11 mouse cellular contexts compared by ENCODE assay signal in genomic region chr19:8980771-8981170, GRCm38 (mm10). TPM values are rescaled to one million over a fixed set of nuclear protein-coding genes. Genes with fewer than 3 reads are reported as not detected.
A peak's percentile ranks its signal among the peaks of the same experiment; 100 is the strongest.
DNase-seq lines count a peak whose midpoint lies in the region; ATAC-seq and TF ChIP-seq lines count a peak whose summit lies in the region.
"Had no signal": no experiment of that assay in that cellular context is flagged by ENCODE, and none has a peak within 500 bp of the region (broad histone marks: within the 10 kb centered on the region; RNA-seq: fewer than 3 reads in every experiment).

No protein-coding gene starts in this region.

- 44% methylated on average over 5 of the region's 5 CpGs for WGBS in limb, embryonic 11.5 days
- 59% methylated on average over 5 of the region's 5 CpGs for WGBS in limb, embryonic 10.5 days
- 33% methylated on average over 5 of the region's 5 CpGs for WGBS in embryonic facial prominence, embryonic 13.5 days
- WGBS in forebrain, embryonic 15.5 days: 49% methylated on average over 5 of the region's 5 CpGs

- peaks cover 16% of the 10 kb centered on the region for H3K36me3 ChIP-seq in limb, embryonic 11.5 days (ENCODE audit: control insufficient read depth, insufficient read depth, low read length)
- peaks cover 62% of the 10 kb centered on the region for H3K36me3 ChIP-seq in limb, embryonic 10.5 days
- H3K36me3 ChIP-seq in G1E (replicated peaks) (peaks cover 71% of the 10 kb centered on the region), myocyte (ENCODE audit: control insufficient read depth, insufficient read depth) (peaks cover 40% of the 10 kb centered on the region)
- H3K36me3 ChIP-seq in embryonic facial prominence, embryonic 13.5 days: peaks cover 54% of the 10 kb centered on the region
- peaks cover 46% of the 10 kb centered on the region for H3K36me3 ChIP-seq in forebrain, embryonic 15.5 days

- no peak overlapping the region for H3K27ac ChIP-seq in limb, embryonic 11.5 days (replicated peaks; ENCODE audit: low read depth, low read length)
- H3K27ac ChIP-seq in limb, embryonic 10.5 days: no peak overlapping the region; the same call in 1 of the 2 replicates
- H3K27ac ChIP-seq in embryonic facial prominence, embryonic 13.5 days: peak overlapping the region; percentile 53; the same call in 1 of the 2 replicates
- H3K27ac ChIP-seq in forebrain, embryonic 15.5 days (replicated peaks): no peak overlapping the region
- H3K27ac ChIP-seq: hindbrain, embryonic 15.5 days; left cerebral cortex, adult 2 months had no signal

- no peaks in the 10 kb centered on the region for H3K9me3 ChIP-seq in limb, embryonic 11.5 days (ENCODE audit: control insufficient read depth, low read length)
- no peaks in the 10 kb centered on the region for H3K9me3 ChIP-seq in limb, embryonic 10.5 days (replicated peaks)
- no peaks in the 10 kb centered on the region for H3K9me3 ChIP-seq in G1E (replicated peaks)
- no peaks in the 10 kb centered on the region for H3K9me3 ChIP-seq in embryonic facial prominence, embryonic 13.5 days
- H3K9me3 ChIP-seq in forebrain, embryonic 15.5 days: no peaks in the 10 kb centered on the region
- H3K9me3 ChIP-seq: hindbrain, embryonic 15.5 days had no signal

- H3K4me3 ChIP-seq in limb, embryonic 11.5 days (ENCODE audit: low read depth, low read length): no peak overlapping the region
- H3K4me3 ChIP-seq in limb, embryonic 10.5 days: no peak overlapping the region
- H3K4me3 ChIP-seq in G1E (ENCODE audit: low read depth, low read length) (no peak overlapping the region), myocyte (no peak overlapping the region)
- H3K4me3 ChIP-seq in embryonic facial prominence, embryonic 13.5 days: no peak overlapping the region
- no peak overlapping the region for H3K4me3 ChIP-seq in forebrain, embryonic 15.5 days
- H3K4me3 ChIP-seq: erythroblast, embryonic 14.5 days; hindbrain, embryonic 15.5 days; left cerebral cortex, adult 2 months had no signal

- no peak for TF ChIP-seq CTCF in G1E (IDR thresholded peaks at IDR 0.05; ENCODE audit: low read depth, low read length)

- peak; percentile 30 for DNase-seq in limb, embryonic 11.5 days (ENCODE audit: low spot score)
- DNase-seq in limb, embryonic 10.5 days (ENCODE audit: low spot score): no peak
- peak; percentile 57 for DNase-seq in G1E (ENCODE audit: low spot score)
- no peak for DNase-seq in thymus, postnatal 10 days (ENCODE audit: low spot score in 2 of 2)
- no peak for DNase-seq in layer of hippocampus, adult 11-12 months (ENCODE audit: low spot score)

- no peak for ATAC-seq in limb, embryonic 11.5 days (ENCODE audit: insufficient number of reproducible peaks, low FRiP score, low TSS enrichment, low read depth)
- ATAC-seq in G1E (ENCODE audit: extremely low read depth, insufficient number of reproducible peaks, low FRiP score, poor library complexity, severe bottlenecking): peak; percentile 37; the same call in 1 of the 2 replicates
- no peak for ATAC-seq in embryonic facial prominence, embryonic 13.5 days (ENCODE audit: insufficient number of reproducible peaks, insufficient read depth, low FRiP score, low TSS enrichment, low read depth)
- no peak for ATAC-seq in forebrain, embryonic 15.5 days (replicated peaks)

- H3K79me2 ChIP-seq in myocyte (ENCODE audit: control insufficient read depth, insufficient read depth): peaks cover 38% of the 10 kb centered on the region

- no peak overlapping the region for H3ac ChIP-seq in myocyte (ENCODE audit: control insufficient read depth, insufficient read length)

- H3K4me1 ChIP-seq in limb, embryonic 11.5 days (ENCODE audit: control insufficient read depth, insufficient read depth, low read length): peaks cover 5% of the 10 kb centered on the region; the same call in 1 of the 2 replicates
- H3K4me1 ChIP-seq in limb, embryonic 10.5 days: peaks cover 19% of the 10 kb centered on the region
- peaks cover 83% of the 10 kb centered on the region for H3K4me1 ChIP-seq in G1E (ENCODE audit: insufficient read depth, low read depth, low read length)
- peaks cover 61% of the 10 kb centered on the region for H3K4me1 ChIP-seq in embryonic facial prominence, embryonic 13.5 days
- peaks cover 36% of the 10 kb centered on the region for H3K4me1 ChIP-seq in forebrain, embryonic 15.5 days

- H3K9ac ChIP-seq in limb, embryonic 11.5 days (ENCODE audit: low read length): no peak overlapping the region
- H3K9ac ChIP-seq in embryonic facial prominence, embryonic 13.5 days: no peak overlapping the region
- no peak overlapping the region for H3K9ac ChIP-seq in forebrain, embryonic 15.5 days (replicated peaks)
- H3K9ac ChIP-seq: hindbrain, embryonic 15.5 days had no signal

- no peaks in the 10 kb centered on the region for H3K27me3 ChIP-seq in limb, embryonic 11.5 days (ENCODE audit: control insufficient read depth, insufficient read depth, low read length)
- no peaks in the 10 kb centered on the region for H3K27me3 ChIP-seq in limb, embryonic 10.5 days (ENCODE audit: low read depth, poor library complexity, severe bottlenecking)
- H3K27me3 ChIP-seq in G1E (ENCODE audit: insufficient read depth, low read length): no peaks in the 10 kb centered on the region
- no peaks in the 10 kb centered on the region for H3K27me3 ChIP-seq in embryonic facial prominence, embryonic 13.5 days
- no peaks in the 10 kb centered on the region for H3K27me3 ChIP-seq in myocyte (ENCODE audit: control insufficient read depth, insufficient read depth, insufficient read length)
- no peaks in the 10 kb centered on the region for H3K27me3 ChIP-seq in forebrain, embryonic 15.5 days
- H3K27me3 ChIP-seq: hindbrain, embryonic 15.5 days had no signal

- H3K4me2 ChIP-seq in limb, embryonic 11.5 days (ENCODE audit: low read depth, severe bottlenecking): no peak overlapping the region
- no peak overlapping the region for H3K4me2 ChIP-seq in embryonic facial prominence, embryonic 13.5 days
- H3K4me2 ChIP-seq in myocyte (ENCODE audit: low read depth): peak overlapping the region; percentile 72
- H3K4me2 ChIP-seq in forebrain, embryonic 15.5 days (replicated peaks): no peak overlapping the region
- H3K4me2 ChIP-seq: hindbrain, embryonic 15.5 days had no signal

- peak; percentile 44 for TF ChIP-seq POLR2A in myocyte (IDR thresholded peaks at IDR 0.05; ENCODE audit: insufficient read length, low read depth)

TF ChIP-seq in myocyte, 11 proteins besides CTCF, POLR2A, EP300 and RAD21:
- TF ChIP-seq SRF (IDR thresholded peaks at IDR 0.05; ENCODE audit: control insufficient read depth, insufficient read length, low read depth): no peak
- TF ChIP-seq POLR2AphosphoS2 (IDR thresholded peaks at IDR 0.05; ENCODE audit: insufficient read length, low read depth): peak; percentile 74

RNA-seq across cellular contexts. Expression of gene Ahnak, which starts 8.3 kb away (rescaled TPM):
- 7.7 and 8.9 TPM in 2 replicates for polyA plus RNA-seq in limb, embryonic 11.5 days (2014; fragmentation: Nextera tagmentation; extraction: Ambion mirVana)
- 5.3 and 8.9 TPM in 2 replicates for polyA plus RNA-seq in limb, embryonic 10.5 days (2016; fragmentation: Nextera tagmentation; extraction: Ambion mirVana)
- total RNA-seq in G1E (2014; fragmentation: Nextera tagmentation) (22.4 and 27.8 TPM in 2 replicates), G1E (2017) (100 and 124 TPM in 2 replicates)
- polyA plus RNA-seq in G1E (2012) (5.9 and 10.4 TPM in 2 replicates), myocyte (2012; fragmentation: generic; extraction: Trizol) (93.3 TPM)
- 51.0 and 57.8 TPM in 2 replicates for polyA plus RNA-seq in embryonic facial prominence, embryonic 13.5 days (2015; fragmentation: Nextera tagmentation; extraction: Ambion mirVana)
- 2.6 and 3.7 TPM in 2 replicates for polyA plus RNA-seq in forebrain, embryonic 15.5 days (2015; fragmentation: Nextera tagmentation; extraction: Ambion mirVana)

RNA-seq across cellular contexts. Expression of gene Eef1g, which starts 13.9 kb away (rescaled TPM):
- polyA plus RNA-seq in limb, embryonic 11.5 days (2014; fragmentation: Nextera tagmentation; extraction: Ambion mirVana): 567 and 588 TPM in 2 replicates
- 563 and 631 TPM in 2 replicates for polyA plus RNA-seq in limb, embryonic 10.5 days (2016; fragmentation: Nextera tagmentation; extraction: Ambion mirVana)
- total RNA-seq in G1E (2014; fragmentation: Nextera tagmentation) (955 and 998 TPM in 2 replicates), G1E (2017) (647 and 686 TPM in 2 replicates)
- polyA plus RNA-seq in G1E (2012) (112 and 237 TPM in 2 replicates), myocyte (2012; fragmentation: generic; extraction: Trizol) (896 TPM)
- 481 and 529 TPM in 2 replicates for polyA plus RNA-seq in embryonic facial prominence, embryonic 13.5 days (2015; fragmentation: Nextera tagmentation; extraction: Ambion mirVana)
- 336 and 348 TPM in 2 replicates for polyA plus RNA-seq in forebrain, embryonic 15.5 days (2015; fragmentation: Nextera tagmentation; extraction: Ambion mirVana)

RNA-seq across cellular contexts. Expression of gene Tut1, which starts 27.1 kb away (rescaled TPM):
- 33.2 and 35.2 TPM in 2 replicates for polyA plus RNA-seq in limb, embryonic 11.5 days (2014; fragmentation: Nextera tagmentation; extraction: Ambion mirVana)
- polyA plus RNA-seq in limb, embryonic 10.5 days (2016; fragmentation: Nextera tagmentation; extraction: Ambion mirVana): 49.6 and 49.7 TPM in 2 replicates
- 17.8 and 25.6 TPM in 2 replicates for total RNA-seq in G1E (2014; fragmentation: Nextera tagmentation)
- total RNA-seq in G1E (2017): 32.3 and 37.3 TPM in 2 replicates
- 60.9 and 74.1 TPM in 2 replicates for polyA plus RNA-seq in G1E (2012)
- polyA plus RNA-seq in embryonic facial prominence, embryonic 13.5 days (2015; fragmentation: Nextera tagmentation; extraction: Ambion mirVana): 33.6 and 34.5 TPM in 2 replicates
- 24.9 TPM for polyA plus RNA-seq in myocyte (2012; fragmentation: generic; extraction: Trizol)
- 34.1 and 34.7 TPM in 2 replicates for polyA plus RNA-seq in forebrain, embryonic 15.5 days (2015; fragmentation: Nextera tagmentation; extraction: Ambion mirVana)

RNA-seq across cellular contexts. Expression of gene Mta2, which starts 39.1 kb away (rescaled TPM):
- polyA plus RNA-seq in limb, embryonic 11.5 days (2014; fragmentation: Nextera tagmentation; extraction: Ambion mirVana): 58.5 and 62.0 TPM in 2 replicates
- polyA plus RNA-seq in limb, embryonic 10.5 days (2016; fragmentation: Nextera tagmentation; extraction: Ambion mirVana): 229 and 233 TPM in 2 replicates
- total RNA-seq in G1E (2014; fragmentation: Nextera tagmentation) (183 and 186 TPM in 2 replicates), G1E (2017) (166 and 177 TPM in 2 replicates)
- polyA plus RNA-seq in G1E (2012) (67.7 and 76.9 TPM in 2 replicates), myocyte (2012; fragmentation: generic; extraction: Trizol) (81.5 TPM)
- polyA plus RNA-seq in embryonic facial prominence, embryonic 13.5 days (2015; fragmentation: Nextera tagmentation; extraction: Ambion mirVana): 187 and 189 TPM in 2 replicates
- 171 and 175 TPM in 2 replicates for polyA plus RNA-seq in forebrain, embryonic 15.5 days (2015; fragmentation: Nextera tagmentation; extraction: Ambion mirVana)

RNA-seq across cellular contexts. Expression of gene Eml3, which starts 51.4 kb away (rescaled TPM):
- 17.9 and 18.0 TPM in 2 replicates for polyA plus RNA-seq in limb, embryonic 11.5 days (2014; fragmentation: Nextera tagmentation; extraction: Ambion mirVana)
- polyA plus RNA-seq in limb, embryonic 10.5 days (2016; fragmentation: Nextera tagmentation; extraction: Ambion mirVana): 37.1 and 37.5 TPM in 2 replicates
- total RNA-seq in G1E (2014; fragmentation: Nextera tagmentation) (24.7 and 26.3 TPM in 2 replicates), G1E (2017) (40.1 and 42.5 TPM in 2 replicates)
- polyA plus RNA-seq in G1E (2012) (111 and 114 TPM in 2 replicates), myocyte (2012; fragmentation: generic; extraction: Trizol) (14.7 TPM)
- 32.3 and 32.8 TPM in 2 replicates for polyA plus RNA-seq in embryonic facial prominence, embryonic 13.5 days (2015; fragmentation: Nextera tagmentation; extraction: Ambion mirVana)
- polyA plus RNA-seq in forebrain, embryonic 15.5 days (2015; fragmentation: Nextera tagmentation; extraction: Ambion mirVana): 10.4 and 11.7 TPM in 2 replicates

Comparison
In these comparisons a context has a peak if more than half of its experiments do, and no peak if none do; other contexts are left out.
1. DNase-seq: peak in limb, embryonic 11.5 days (single experiment) and G1E (single experiment); none in limb, embryonic 10.5 days (single experiment), thymus, postnatal 10 days (0 of 2) and layer of hippocampus, adult 11-12 months (single experiment).